Mouse (Mus musculus): Measurements from ENCODE around the gene Mterf1b. TPM values are rescaled to one million over a fixed set of nuclear protein-coding genes. Genes with fewer than 3 reads are reported as not detected.

Mterf1b gene
- total and polyA plus RNA-seq, 3 experiments, result 3.7 to 10.7 (median 4.2) TPM

- dilution Hi-C loops (cut with MboI; ENCODE audit: extremely low pct_ligation_motif_present, extremely low pct_unique_long_range_greater_than_20kb, low sequenced_read_pairs), result no loop called here
- H3K27ac ChIP-seq (ENCODE audit: insufficient read depth, low read depth), result no peak overlapping the region
These were observed 48.0 kb downstream of the Mterf1b start for GRCm38 (mm10) chr5:4240120-4240519.

GRCm38 (mm10) chr5:4245004-4245403 lies 52.8 kb downstream of the Mterf1b start:
- Histone ChIP-seq H3K9ac (ENCODE audit: insufficient read depth, low read depth) (no peak overlapping the region), H3K4me1 (ENCODE audit: control insufficient read depth in 1 of 2, insufficient read depth in 2 of 2) (peaks cover 0 to 14% of the 10 kb centered on the region in 2 experiments; a peak in 2 of 4 replicates), H3K79me2 (replicated peaks; ENCODE audit: control insufficient read depth, extremely low read depth, insufficient read depth, poor library complexity, severe bottlenecking) (no peaks in the 10 kb centered on the region), H3K4me2 (ENCODE audit: insufficient read depth, low read depth, poor library complexity, severe bottlenecking) (no peak overlapping the region), H3K36me3 (replicated peaks in 1 of 2; ENCODE audit: control insufficient read depth in 1 of 2, insufficient read depth in 1 of 2, low read length in 1 of 2) (no peaks in the 10 kb centered on the region), H3K9me3 (replicated peaks; ENCODE audit: low read length) (no peaks in the 10 kb centered on the region), H3K27ac (ENCODE audit: insufficient read depth, low read depth) (no peak overlapping the region), H3K27me3 (replicated peaks) (no peaks in the 10 kb centered on the region), H3K4me3 (replicated peaks in 1 of 3; ENCODE audit: low read depth in 2 of 3, low read length in 2 of 3, poor library complexity in 1 of 3) (no peak overlapping the region)
- no peak for DNase-seq (ENCODE audit: extremely low read depth)
- in situ Hi-C loops (cut with MboI; ENCODE audit: low pct_ligation_motif_present, low pct_unique_long_range_greater_than_20kb, low sequenced_read_pairs), result no loop called here
- TF ChIP-seq RAD21 (IDR thresholded peaks at IDR 0.05; ENCODE audit: low read depth, low read length) (peak; percentile 10), CHD1 (IDR thresholded peaks at IDR 0.05; ENCODE audit: low read depth, low read length) (no peak), CTCF (conservative IDR thresholded peaks at IDR 0.05 in 1 of 2, IDR thresholded peaks at IDR 0.05 in 1 of 2; ENCODE audit: low read depth in 2 of 2, low read length in 2 of 2) (peak in 1 of 2 experiments; percentile 27; a peak in 1 of 4 replicates), SMC3 (IDR thresholded peaks at IDR 0.05; ENCODE audit: low read depth, low read length) (peak; percentile 11; the same call in 1 of the 2 replicates)
- dilution Hi-C loops (cut with MboI; ENCODE audit: extremely low pct_ligation_motif_present, extremely low pct_unique_long_range_greater_than_20kb, low sequenced_read_pairs), result no loop called here

More at GRCm38 (mm10) chr5:4240120-4240519, 48.0 kb downstream of the Mterf1b start:
- Histone ChIP-seq H3K27me3 (replicated peaks) (no peaks in the 10 kb centered on the region), H3K4me1 (ENCODE audit: control insufficient read depth in 1 of 2, insufficient read depth in 2 of 2) (peaks cover 0 to 13% of the 10 kb centered on the region in 2 experiments; a peak in 2 of 4 replicates), H3K9me3 (replicated peaks; ENCODE audit: low read length) (no peaks in the 10 kb centered on the region), H3K4me2 (ENCODE audit: insufficient read depth, low read depth, poor library complexity, severe bottlenecking) (no peak overlapping the region), H3K9ac (ENCODE audit: insufficient read depth, low read depth) (no peak overlapping the region), H3K79me2 (replicated peaks; ENCODE audit: control insufficient read depth, extremely low read depth, insufficient read depth, poor library complexity, severe bottlenecking) (no peaks in the 10 kb centered on the region), H3K4me3 (replicated peaks in 1 of 3; ENCODE audit: low read depth in 2 of 3, low read length in 2 of 3, poor library complexity in 1 of 3) (no peak overlapping the region), H3K36me3 (replicated peaks in 1 of 2; ENCODE audit: control insufficient read depth in 1 of 2, insufficient read depth in 1 of 2, low read length in 1 of 2) (no peaks in the 10 kb centered on the region)
- TF ChIP-seq JUND (conservative IDR thresholded peaks at IDR 0.05; ENCODE audit: low read depth, low read length) (no peak), RAD21 (IDR thresholded peaks at IDR 0.05; ENCODE audit: low read depth, low read length) (no peak), ZC3H11A (IDR thresholded peaks at IDR 0.05; ENCODE audit: low read depth, low read length) (no peak), PAX5 (IDR thresholded peaks at IDR 0.05; ENCODE audit: low read length) (no peak), POLR2AphosphoS2 (IDR thresholded peaks at IDR 0.05; ENCODE audit: low read depth, low read length) (no peak), NRF1 (IDR thresholded peaks at IDR 0.05; ENCODE audit: low read depth, low read length) (no peak), MAFK (IDR thresholded peaks at IDR 0.05; ENCODE audit: insufficient replicate concordance, low read length) (no peak), ELF1 (IDR thresholded peaks at IDR 0.05; ENCODE audit: low read depth, low read length) (no peak), JUN (IDR thresholded peaks at IDR 0.05; ENCODE audit: insufficient read depth, low read depth, low read length) (no peak), IRF4 (IDR thresholded peaks at IDR 0.05; ENCODE audit: low read depth, low read length) (no peak), UBTF (IDR thresholded peaks at IDR 0.05; ENCODE audit: low read depth, low read length) (no peak), BHLHE40 (IDR thresholded peaks at IDR 0.05; ENCODE audit: low read depth, low read length) (no peak), E2F4 (IDR thresholded peaks at IDR 0.05; ENCODE audit: insufficient replicate concordance, low read depth, low read length) (no peak), MAZ (IDR thresholded peaks at IDR 0.05; ENCODE audit: low read depth, low read length) (no peak), NELFE (IDR thresholded peaks at IDR 0.05; ENCODE audit: low read depth, low read length) (no peak), SMC3 (IDR thresholded peaks at IDR 0.05; ENCODE audit: low read depth, low read length) (no peak)
- in situ Hi-C loops (cut with MboI; ENCODE audit: low pct_ligation_motif_present, low pct_unique_long_range_greater_than_20kb, low sequenced_read_pairs), result no loop called here
- DNase-seq (ENCODE audit: extremely low read depth), result no peak

Measured in CH12.LX (cell line).